Mouse (Mus musculus) limb, embryonic 12.5 days (tissue): ENCODE results near the gene Nr1h3. TPM values are rescaled to one million over a fixed set of nuclear protein-coding genes. Genes with fewer than 3 reads are reported as not detected.

Experiments
- ATAC-seq: fragments of 200-750 bp; cut with Nextera tagmentation; 2 replicates; pipeline ENCODE4 v1.8.0; 2017; ENCODE audit warnings: low read depth, moderate TSS enrichment; ENCODE audit not compliant: insufficient number of reproducible peaks, insufficient read depth, low FRiP score, low TSS enrichment
- H3K27ac ChIP-seq: fragments of 300-500 bp; sonication (generic); 2 replicates; pipeline ENCODE4 v1.5.1; 2016; ENCODE audit warnings: mild to moderate bottlenecking, moderate library complexity
- H3K27me3 ChIP-seq: fragments of 300-500 bp; sonication (generic); 2 replicates; pipeline ENCODE4 v1.6.1; 2016; ENCODE audit warnings: mild to moderate bottlenecking, moderate library complexity
- H3K36me3 ChIP-seq: fragments of 300-500 bp; sonication (generic); 2 replicates; pipeline ENCODE4 v1.6.1; 2016; ENCODE audit warnings: mild to moderate bottlenecking, moderate library complexity
- H3K4me1 ChIP-seq: fragments of 300-500 bp; sonication (generic); replicated peaks from 2 replicates; pipeline ENCODE4 v1.6.1; 2016
- H3K4me2 ChIP-seq: fragments of 300-500 bp; sonication (generic); 2 replicates; pipeline ENCODE4 v1.6.1; 2016; ENCODE audit warnings: mild to moderate bottlenecking, moderate library complexity
- H3K4me3 ChIP-seq: fragments of 300-500 bp; sonication (generic); replicated peaks from 2 replicates; pipeline ENCODE4 v1.5.1; 2016; ENCODE audit warnings: mild to moderate bottlenecking
- H3K9ac ChIP-seq: fragments of 300-500 bp; sonication (generic); replicated peaks from 2 replicates; pipeline ENCODE4 v1.6.1; 2016; ENCODE audit warnings: mild to moderate bottlenecking, moderate library complexity
- H3K9me3 ChIP-seq: fragments of 300-500 bp; sonication (generic); 2 replicates; pipeline ENCODE4 v1.6.1; 2016; ENCODE audit warnings: mild to moderate bottlenecking, moderate library complexity
- WGBS: fragments of 180-500 bp; shearing (Covaris S2); methylation state at CpG from one replicate; pipeline ENCODE4 v1.1.7; 2016; 5-methylcytosine and 5-hydroxymethylcytosine counted together
- polyA plus RNA-seq: library from polyadenylated mRNA; unstranded; fragments of >200 nt; fragmentation: Nextera tagmentation; extraction: Ambion mirVana; gene quantifications from 2 replicates; pipeline ENCODE4 v1.2.1, GENCODE M21; 2016

The Nr1h3 gene
- polyA plus RNA-seq, 1 experiment from 2014 or later, result 1.9 TPM

DNA sequence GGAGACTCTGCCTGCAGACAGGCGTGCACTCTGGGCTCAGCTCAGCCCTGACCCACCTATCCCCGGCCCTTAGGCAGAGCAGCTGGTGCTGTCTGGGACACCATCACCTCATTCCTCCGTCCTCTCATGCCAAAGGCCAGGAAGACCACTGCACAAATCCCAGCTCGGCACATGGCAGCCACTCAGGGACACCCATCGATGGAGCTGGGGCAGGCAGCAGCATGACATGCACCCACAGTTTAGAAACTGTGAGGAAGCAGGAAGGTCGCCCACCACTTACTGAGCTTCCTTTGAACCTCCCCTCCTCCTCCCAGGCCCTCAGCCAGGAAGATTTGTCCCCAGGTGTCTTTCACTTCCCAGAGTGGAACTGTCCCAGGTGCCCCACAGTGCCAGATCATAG, 65.2 kb downstream of the Nr1h3 start:
- Histone ChIP-seq H3K4me1 (no peaks in the 10 kb centered on the region; the same call in 1 of the 2 replicates), H3K36me3 (peaks cover 29% of the 10 kb centered on the region), H3K9me3 (no peaks in the 10 kb centered on the region), H3K4me3 (no peak overlapping the region), H3K4me2 (no peak overlapping the region), H3K9ac (no peak overlapping the region), H3K27me3 (no peaks in the 10 kb centered on the region), H3K27ac (no peak overlapping the region)
- ATAC-seq, result no peak
- 82% methylated on average over 6 of the region's 6 CpGs for WGBS

DNA sequence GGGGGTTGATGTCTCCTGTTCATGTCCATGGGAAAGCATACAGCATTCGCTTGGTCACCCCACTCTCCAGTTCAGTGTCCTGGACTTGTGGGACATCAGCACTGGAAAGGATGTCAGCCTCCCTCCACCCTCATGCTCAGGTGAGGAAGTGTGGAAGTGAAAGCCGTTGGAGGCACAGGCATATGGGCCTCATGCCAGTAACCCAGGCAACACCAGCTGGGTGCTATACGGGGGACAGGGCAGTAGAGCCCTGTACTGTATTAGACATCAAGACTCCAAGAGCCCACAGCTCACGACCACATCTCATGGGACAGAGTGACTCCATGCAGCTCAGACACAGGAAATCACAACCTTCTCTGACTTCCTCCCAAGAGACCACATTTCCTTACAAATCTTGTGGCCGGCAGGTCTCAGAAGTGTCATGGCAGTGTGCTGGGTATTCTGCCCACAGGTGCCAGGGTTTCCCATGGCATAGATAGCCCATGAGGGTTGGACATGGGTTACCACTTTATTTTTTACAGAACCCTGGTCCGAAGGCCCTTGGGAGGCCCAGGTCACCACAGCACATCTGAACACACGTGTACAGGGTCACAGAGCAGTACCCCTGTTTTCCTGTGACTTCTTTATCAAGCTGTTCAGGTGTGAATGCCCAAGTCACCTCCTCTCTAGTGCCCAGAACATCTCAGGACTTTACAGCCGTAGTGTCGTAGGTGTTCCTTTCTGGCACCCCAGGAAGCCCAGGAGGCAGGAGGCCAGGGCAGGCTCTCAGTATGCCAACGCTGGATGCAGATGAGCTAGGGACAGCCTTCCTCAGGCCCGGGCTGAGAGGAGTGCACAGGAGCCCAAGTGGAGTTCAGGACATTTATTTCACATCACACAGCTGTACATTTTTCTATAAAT, 65.9 kb downstream of the Nr1h3 start:
- Histone ChIP-seq H3K9me3 (no peaks in the 10 kb centered on the region), H3K4me2 (no peak overlapping the region), H3K27ac (no peak overlapping the region), H3K4me3 (no peak overlapping the region), H3K9ac (no peak overlapping the region), H3K36me3 (peaks cover 23% of the 10 kb centered on the region), H3K27me3 (no peaks in the 10 kb centered on the region), H3K4me1 (no peaks in the 10 kb centered on the region; the same call in 1 of the 2 replicates)
- no peak for ATAC-seq
- WGBS, result 83% methylated on average over 11 of the region's 11 CpGs

Other genes starting within 250 kb of the Nr1h3 start
- 8.5 and 8.7 TPM in 2 replicates for gene Rapsn, start 167.2 kb downstream of the Nr1h3 start, polyA plus RNA-seq
- gene Psmc3, start 148.8 kb downstream of the Nr1h3 start, polyA plus RNA-seq, result 350 and 352 TPM in 2 replicates
- 45.2 and 49.0 TPM in 2 replicates for gene Slc39a13, start 132.4 kb downstream of the Nr1h3 start, polyA plus RNA-seq
- gene Spi1, start 120.4 kb downstream of the Nr1h3 start, polyA plus RNA-seq, result 2.8 and 3.3 TPM in 2 replicates
- 0.09 and 0.12 TPM in 2 replicates for gene Mybpc3, start 84.7 kb downstream of the Nr1h3 start, polyA plus RNA-seq
- 13.3 and 16.2 TPM in 2 replicates for gene Madd, start 19.0 kb downstream of the Nr1h3 start, polyA plus RNA-seq
- 30.1 and 30.3 TPM in 2 replicates for gene Acp2, start 51 bp upstream of the Nr1h3 start, polyA plus RNA-seq
- gene Ddb2, start 34.1 kb upstream of the Nr1h3 start, polyA plus RNA-seq, result 18.0 and 19.6 TPM in 2 replicates
- 44.7 and 44.8 TPM in 2 replicates for gene Pacsin3, start 53.1 kb upstream of the Nr1h3 start, polyA plus RNA-seq
- gene Arfgap2, start 62.1 kb upstream of the Nr1h3 start, polyA plus RNA-seq, result 99.9 and 108 TPM in 2 replicates
- gene 1110051M20Rik, start 241.9 kb upstream of the Nr1h3 start, polyA plus RNA-seq, result 70.2 and 81.5 TPM in 2 replicates